Comparison of ENCODE assay signal across 9 mouse cellular contexts in the genomic region with DNA sequence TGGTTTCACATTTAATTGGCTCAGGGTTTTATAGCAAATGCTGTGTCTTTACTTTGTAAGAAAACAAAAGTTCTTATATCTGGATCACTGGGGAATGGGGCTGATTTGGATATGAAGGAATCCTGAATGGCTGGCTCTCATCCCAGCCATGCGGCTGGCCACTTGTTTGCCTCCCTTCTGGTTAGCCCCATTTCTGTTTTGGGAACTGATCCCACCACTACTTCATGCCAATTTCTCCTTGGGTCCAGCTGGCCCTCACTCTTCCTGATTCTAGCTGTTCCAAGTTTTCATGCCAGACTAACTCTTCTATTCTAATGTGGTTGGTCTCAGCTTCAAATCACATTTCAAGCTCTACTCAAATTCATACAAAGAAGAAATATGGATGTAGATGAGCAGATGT.
DNase-seq lines count a peak whose midpoint lies in the region; ATAC-seq and TF ChIP-seq lines count a peak whose summit lies in the region.
"Had no signal": no experiment of that assay in that cellular context is flagged by ENCODE, and none has a peak within 500 bp of the region (broad histone marks: within the 10 kb centered on the region; RNA-seq: fewer than 3 reads in every experiment).

No protein-coding gene starts in this region.

- H3K9me3 ChIP-seq in forebrain, embryonic 15.5 days: no peaks in the 10 kb centered on the region
- H3K9me3 ChIP-seq in forebrain, embryonic 12.5 days: no peaks in the 10 kb centered on the region
- H3K9me3 ChIP-seq in forebrain, postnatal 0 days (ENCODE audit: low read length): no peaks in the 10 kb centered on the region
- H3K9me3 ChIP-seq: lung, embryonic 15.5 days had no signal

- H3K4me2 ChIP-seq in forebrain, embryonic 15.5 days (replicated peaks): no peak overlapping the region
- H3K4me2 ChIP-seq in forebrain, embryonic 12.5 days: no peak overlapping the region
- H3K4me2 ChIP-seq in forebrain, postnatal 0 days (ENCODE audit: low read depth): no peak overlapping the region
- H3K4me2 ChIP-seq: lung, embryonic 15.5 days had no signal

- no peak overlapping the region for H3K27ac ChIP-seq in forebrain, embryonic 15.5 days (replicated peaks)
- H3K27ac ChIP-seq in forebrain, embryonic 12.5 days: no peak overlapping the region
- H3K27ac ChIP-seq in forebrain, postnatal 0 days (ENCODE audit: low read depth, low read length): no peak overlapping the region
- H3K27ac ChIP-seq: lung, embryonic 15.5 days had no signal

- no peak for TF ChIP-seq CTCF in forebrain, postnatal 0 days (IDR thresholded peaks at IDR 0.05; ENCODE audit: low read depth)

- no peaks in the 10 kb centered on the region for H3K4me1 ChIP-seq in forebrain, embryonic 15.5 days
- H3K4me1 ChIP-seq in forebrain, embryonic 12.5 days: no peaks in the 10 kb centered on the region
- no peaks in the 10 kb centered on the region for H3K4me1 ChIP-seq in forebrain, postnatal 0 days (ENCODE audit: insufficient read depth)
- H3K4me1 ChIP-seq: lung, embryonic 15.5 days had no signal

- 53% methylated on average over 1 of the region's 1 CpGs for WGBS in forebrain, embryonic 15.5 days
- WGBS in forebrain, embryonic 12.5 days: 92% methylated on average over 1 of the region's 1 CpGs
- 36% methylated on average over 1 of the region's 1 CpGs for WGBS in forebrain, postnatal 0 days

- no peaks in the 10 kb centered on the region for H3K27me3 ChIP-seq in forebrain, embryonic 15.5 days
- no peaks in the 10 kb centered on the region for H3K27me3 ChIP-seq in forebrain, embryonic 12.5 days
- H3K27me3 ChIP-seq in forebrain, postnatal 0 days (ENCODE audit: insufficient read depth, low read length): no peaks in the 10 kb centered on the region
- H3K27me3 ChIP-seq: lung, embryonic 15.5 days had no signal

- ATAC-seq in forebrain, embryonic 15.5 days (replicated peaks): peak; percentile 96
- no peak for ATAC-seq in forebrain, embryonic 12.5 days (ENCODE audit: low FRiP score)
- ATAC-seq in forebrain, postnatal 0 days: peak; percentile 98
- ATAC-seq in granulocyte monocyte progenitor cell, adult 5-6 weeks (replicated peaks; ENCODE audit: poor library complexity, severe bottlenecking): no peak

- no peak overlapping the region for H3K9ac ChIP-seq in forebrain, embryonic 15.5 days (replicated peaks)
- no peak overlapping the region for H3K9ac ChIP-seq in forebrain, embryonic 12.5 days
- H3K9ac ChIP-seq in forebrain, postnatal 0 days: no peak overlapping the region
- H3K9ac ChIP-seq: lung, embryonic 15.5 days had no signal

- DNase-seq in Muller cell, postnatal 12 days (ENCODE audit: inconsistent ontology term): peak; percentile 93
- DNase-seq in forebrain, postnatal 0 days: peak; percentile 92
- DNase-seq in layer of hippocampus, postnatal 36 days: peak; percentile 60 to 67
- no peak for DNase-seq in urinary bladder, postnatal 14 days (ENCODE audit: low spot score)
- no peak for DNase-seq in lung, postnatal 14 days

- H3K36me3 ChIP-seq in forebrain, embryonic 15.5 days: no peaks in the 10 kb centered on the region
- H3K36me3 ChIP-seq in forebrain, embryonic 12.5 days (replicated peaks): no peaks in the 10 kb centered on the region
- H3K36me3 ChIP-seq in forebrain, postnatal 0 days (ENCODE audit: insufficient read depth): no peaks in the 10 kb centered on the region
- H3K36me3 ChIP-seq: lung, embryonic 15.5 days had no signal

- H3K4me3 ChIP-seq in forebrain, embryonic 15.5 days: no peak overlapping the region
- H3K4me3 ChIP-seq in forebrain, embryonic 12.5 days (replicated peaks): no peak overlapping the region
- no peak overlapping the region for H3K4me3 ChIP-seq in forebrain, postnatal 0 days (ENCODE audit: low read depth, low read length)
- H3K4me3 ChIP-seq: lung, embryonic 15.5 days had no signal

Comparison
In these comparisons a context has a peak if more than half of its experiments do, and no peak if none do; other contexts are left out.
1. ATAC-seq: peak in forebrain, embryonic 15.5 days (single experiment) and forebrain, postnatal 0 days (single experiment); none in forebrain, embryonic 12.5 days (single experiment) and granulocyte monocyte progenitor cell, adult 5-6 weeks (single experiment).
2. DNase-seq: peak in Muller cell, postnatal 12 days (single experiment), forebrain, postnatal 0 days (single experiment) and layer of hippocampus, postnatal 36 days (2 of 2); none in urinary bladder, postnatal 14 days (single experiment) and lung, postnatal 14 days (single experiment).